Mouse (Mus musculus) small intestine, adult 2 months (tissue): ENCODE measurements around the gene Vcpkmt. TPM values are rescaled to one million over a fixed set of nuclear protein-coding genes. Genes with fewer than 3 reads are reported as not detected.
"Not testable (repeated sequence)": the region's sequence is repeated elsewhere in the genome, so short reads cannot be mapped to it uniquely, and the experiment has no call there.

Experiments
- H3K27ac ChIP-seq: fragments of 200-500 bp; 2 replicates; pipeline ENCODE4 v1.5.1; 2012; ENCODE audit warnings: low read depth, low read length, control low read depth, inconsistent platforms; ENCODE audit not compliant: insufficient read depth
- H3K27me3 ChIP-seq: fragments of 200-500 bp; 2 replicates; pipeline ENCODE4 v1.6.1; 2012; ENCODE audit warnings: mild to moderate bottlenecking, moderate library complexity, low read length, inconsistent platforms; ENCODE audit not compliant: control insufficient read depth, insufficient read depth
- H3K36me3 ChIP-seq: fragments of 200-500 bp; 2 replicates; pipeline ENCODE4 v1.6.1; 2012; ENCODE audit warnings: mild to moderate bottlenecking, low read length, control low read depth, inconsistent platforms; ENCODE audit not compliant: control insufficient read depth, insufficient read depth
- H3K4me1 ChIP-seq: fragments of 200-500 bp; 2 replicates; pipeline ENCODE4 v1.6.1; 2012; ENCODE audit warnings: low read length, inconsistent platforms, mixed read lengths; ENCODE audit not compliant: control insufficient read depth, insufficient read depth, insufficient read length
- H3K4me3 ChIP-seq: fragments of 200-500 bp; 2 replicates; pipeline ENCODE4 v1.5.1; 2012; ENCODE audit warnings: low read depth, mild to moderate bottlenecking, control low read depth, inconsistent platforms, low read length, moderate library complexity
- CTCF ChIP-seq: fragments of 200-500 bp; IDR thresholded peaks from 2 replicates; pipeline ENCODE4 v1.5.1; 2012; ENCODE audit warnings: low read depth, mild to moderate bottlenecking, control low read depth, inconsistent platforms, low read length, moderate library complexity, mixed read lengths; ENCODE audit not compliant: insufficient replicate concordance, insufficient read length; ENCODE audit errors: extremely low read depth
- POLR2A ChIP-seq: fragments of 200-500 bp; IDR thresholded peaks from 2 replicates; pipeline ENCODE4 v1.6.1; 2012; ENCODE audit warnings: low read depth, mild to moderate bottlenecking, control low read depth, inconsistent platforms, low read length, moderate library complexity
- WGBS: fragments of 180-500 bp; shearing (Covaris S2); methylation state at CpG from one replicate; pipeline ENCODE4 v1.1.7; 2018; 5-methylcytosine and 5-hydroxymethylcytosine counted together
- polyA plus RNA-seq: library from polyadenylated mRNA; depleted of rRNA; stranded (reverse); fragments of >200 nt; gene quantifications from 2 replicates; pipeline ENCODE4 v1.2.3, GENCODE M21; 2012; rRNA removed

Gene Vcpkmt
- 4.4 and 7.6 TPM in 2 replicates for polyA plus RNA-seq

DNA sequence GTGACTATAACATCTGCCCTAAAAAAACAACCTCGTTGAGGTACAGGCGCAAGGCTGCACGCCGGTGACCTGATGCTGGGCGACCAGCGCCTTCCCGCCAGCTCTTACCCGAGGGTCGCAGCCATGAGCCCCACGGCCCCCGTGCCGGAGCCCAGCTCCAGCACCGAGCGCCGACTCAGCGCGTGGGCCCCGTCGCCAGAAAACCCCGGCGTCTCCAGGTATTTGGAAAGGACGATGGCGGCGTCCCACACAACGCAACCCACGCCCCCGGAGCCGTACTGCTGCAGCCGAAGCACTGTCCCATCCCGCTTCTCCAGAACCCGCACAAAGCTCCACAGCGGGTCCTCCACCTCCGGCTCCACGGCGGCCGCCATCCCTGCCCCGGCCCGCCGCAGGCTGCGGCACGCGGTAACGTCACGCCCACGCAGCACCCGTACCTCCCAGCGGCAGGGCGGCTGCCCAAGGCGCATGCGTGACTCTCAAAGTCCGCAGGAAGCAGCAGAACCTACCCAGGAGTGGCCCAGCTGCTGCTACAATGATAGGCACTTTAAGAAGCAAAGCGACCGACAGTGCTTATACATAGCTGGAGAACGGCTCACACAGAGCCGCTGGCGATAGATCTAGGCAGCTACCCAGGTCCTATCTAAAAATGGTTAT lies at the start of gene Vcpkmt:
Gene Vcpkmt (minus strand): TSS at position 416 of the 657 bp plus-strand sequence.
- WGBS = under 1% methylated on average over 56 of the region's 56 CpGs
- H3K4me3 ChIP-seq = peak within 1 kb of the TSS; percentile 93
- no peak for TF ChIP-seq CTCF
- TF ChIP-seq POLR2A = peak; percentile 79
- peaks cover 5% of the 10 kb centered on the region; the same call in 1 of the 2 replicates for H3K4me1 ChIP-seq
- no peaks in the 10 kb centered on the region for H3K27me3 ChIP-seq
- peaks cover 33% of the 10 kb centered on the region for H3K36me3 ChIP-seq
- peak within 1 kb of the TSS; percentile 67 for H3K27ac ChIP-seq

DNA sequence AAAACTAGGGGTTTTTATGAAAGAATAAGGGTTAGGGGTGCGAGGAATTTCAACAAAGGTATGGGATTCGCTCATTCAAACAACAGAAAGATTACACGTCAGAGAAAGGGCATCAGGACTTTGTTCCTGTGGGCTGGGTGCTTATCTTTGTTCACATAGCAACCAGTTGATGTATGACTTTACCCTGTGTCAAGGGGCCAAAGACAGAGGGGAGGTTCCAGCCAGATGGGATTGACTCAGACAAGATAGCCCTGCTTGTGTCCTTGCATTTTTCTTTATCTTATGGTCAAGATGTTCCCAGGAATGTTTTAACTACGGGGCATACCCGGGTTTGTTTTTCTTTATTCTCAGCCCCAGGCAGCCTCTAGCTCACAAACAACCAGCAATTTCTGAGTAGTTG lies 35.8 kb upstream of the Vcpkmt start:
- H3K27me3 ChIP-seq, H3K4me1 ChIP-seq, H3K4me3 ChIP-seq: not testable (repeated sequence)
- H3K36me3 ChIP-seq = peaks cover 27% of the 10 kb centered on the region
- 55% methylated on average over 5 of the region's 5 CpGs for WGBS
- peak overlapping the region; percentile 59 for H3K27ac ChIP-seq

DNA sequence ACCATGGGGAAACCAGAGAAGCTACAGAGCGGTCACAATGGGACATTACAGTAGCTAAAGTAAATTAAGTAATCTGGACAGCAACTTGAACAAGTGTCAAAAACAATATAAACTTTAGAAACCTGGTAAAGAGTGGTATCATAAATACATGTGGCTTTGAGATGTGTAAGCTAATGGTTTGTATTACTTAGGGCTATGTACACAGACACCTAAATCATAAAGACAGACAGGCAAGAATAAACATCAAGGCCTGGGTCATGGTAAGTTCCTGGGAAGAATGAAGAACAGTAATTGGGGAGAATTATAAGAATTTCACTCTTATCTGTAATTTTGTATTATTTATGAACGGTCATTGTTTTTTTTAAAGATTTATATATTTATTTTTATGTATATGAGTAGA lies 21.5 kb upstream of the Vcpkmt start:
- Histone ChIP-seq H3K4me1 (no peaks in the 10 kb centered on the region), H3K27ac (no peak overlapping the region), H3K36me3 (peaks cover 31% of the 10 kb centered on the region), H3K27me3 (no peaks in the 10 kb centered on the region), H3K4me3 (no peak overlapping the region)
- no peak for TF ChIP-seq POLR2A
- TF ChIP-seq CTCF = no peak
- WGBS = 86% methylated on average over 2 of the region's 2 CpGs

DNA sequence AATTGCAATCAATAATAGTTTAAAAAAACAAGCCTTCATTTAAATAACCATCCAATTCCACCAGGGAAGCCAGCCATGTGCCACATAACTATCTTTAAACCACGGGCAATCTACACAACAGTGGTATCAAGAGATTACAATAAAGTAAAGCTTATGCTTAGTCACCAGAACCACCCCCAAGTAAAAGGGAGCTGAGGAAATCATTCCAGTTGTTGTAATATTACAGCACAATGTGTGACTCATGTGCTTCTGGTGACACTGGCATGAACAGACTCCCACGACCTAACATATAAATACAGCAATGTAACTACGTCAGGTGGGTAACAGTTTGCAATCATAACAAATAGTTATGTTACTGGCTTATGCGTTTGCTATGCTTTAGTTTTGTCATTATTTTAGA lies 14.6 kb upstream of the Vcpkmt start:
- 85% methylated on average over 4 of the region's 4 CpGs for WGBS
- Histone ChIP-seq H3K27me3 (no peaks in the 10 kb centered on the region), H3K4me1 (no peaks in the 10 kb centered on the region), H3K36me3 (peaks cover 21% of the 10 kb centered on the region), H3K4me3 (no peak overlapping the region), H3K27ac (no peak overlapping the region)
- TF ChIP-seq POLR2A (no peak), CTCF (no peak)

DNA sequence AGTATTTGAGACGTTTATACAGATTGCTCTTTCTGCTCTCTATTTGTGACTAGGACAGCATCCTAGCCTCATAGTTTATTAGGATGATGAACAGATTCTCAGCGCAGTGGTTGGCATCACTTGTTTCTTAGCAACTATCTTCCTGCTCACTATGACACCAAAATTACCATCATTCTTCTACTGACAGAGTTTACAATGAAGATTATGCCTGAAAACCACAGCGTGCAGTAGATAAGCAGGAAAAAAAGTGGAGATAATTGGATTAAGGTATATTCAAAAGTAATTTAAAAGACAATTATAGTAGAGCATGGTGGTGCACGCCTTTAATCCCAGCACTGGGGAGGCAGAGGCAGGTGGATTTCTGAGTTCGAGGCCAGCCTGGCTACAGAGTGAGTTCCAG lies 10.3 kb upstream of the Vcpkmt start:
- peaks cover 31% of the 10 kb centered on the region for H3K36me3 ChIP-seq
- no peaks in the 10 kb centered on the region for H3K4me1 ChIP-seq
- no peak overlapping the region for H3K27ac ChIP-seq
- TF ChIP-seq CTCF (no peak), POLR2A (no peak)
- no peaks in the 10 kb centered on the region for H3K27me3 ChIP-seq
- H3K4me3 ChIP-seq = no peak overlapping the region
- WGBS = 90% methylated on average over 5 of the region's 5 CpGs

GRCm38 (mm10) chr12:69583270-69583629 lies 422 bp upstream of the Vcpkmt start:
- peaks cover 5% of the 10 kb centered on the region; the same call in 1 of the 2 replicates for H3K4me1 ChIP-seq
- peaks cover 33% of the 10 kb centered on the region for H3K36me3 ChIP-seq
- WGBS = 28% methylated on average over 5 of the region's 5 CpGs
- no peak overlapping the region; the same call in 1 of the 2 replicates for H3K4me3 ChIP-seq
- H3K27ac ChIP-seq = peak overlapping the region; percentile 67
- H3K27me3 ChIP-seq = no peaks in the 10 kb centered on the region
- TF ChIP-seq CTCF (no peak), POLR2A (no peak)

DNA sequence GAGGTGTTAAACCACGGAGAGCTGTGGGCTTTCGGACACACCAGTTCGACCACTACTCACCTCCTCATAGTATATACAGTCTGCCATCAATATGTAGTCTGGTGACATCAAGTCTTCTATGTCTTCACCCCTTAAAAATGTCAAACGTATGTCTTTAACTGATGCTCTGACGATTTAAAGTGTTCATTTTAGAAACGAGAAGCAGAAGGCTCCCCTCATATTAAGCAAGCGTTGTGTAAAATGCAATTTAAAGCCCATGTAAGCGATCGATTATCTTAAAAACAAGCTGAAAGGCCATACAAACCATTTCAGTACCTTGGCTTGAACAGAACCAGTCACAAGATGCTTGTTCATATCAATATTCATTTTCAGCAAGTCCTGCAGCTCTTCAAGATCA lies 614 bp downstream of the Vcpkmt start:
- H3K27ac ChIP-seq = peak overlapping the region; percentile 31; the same call in 1 of the 2 replicates
- no peaks in the 10 kb centered on the region for H3K27me3 ChIP-seq
- peaks cover 5% of the 10 kb centered on the region; the same call in 1 of the 2 replicates for H3K4me1 ChIP-seq
- 15% methylated on average over 9 of the region's 9 CpGs for WGBS
- H3K36me3 ChIP-seq = peaks cover 34% of the 10 kb centered on the region
- no peak for TF ChIP-seq POLR2A
- no peak for TF ChIP-seq CTCF
- peak overlapping the region; percentile 93 for H3K4me3 ChIP-seq
